Mouse (Mus musculus): ENCODE measurements around the gene Krt8. TPM values are rescaled to one million over a fixed set of nuclear protein-coding genes. Genes with fewer than 3 reads are reported as not detected.

Krt8 gene
- polyA plus RNA-seq, 1 experiment from 2014 or later = 184 TPM

Other genes with a start within 250 kb of the Krt8 start
- gene Krt72, start 218.0 kb downstream of the Krt8 start, polyA plus RNA-seq (2014; fragmentation: Nextera tagmentation; extraction: Ambion mirVana) = not detected in 2 replicates
- gene Krt73, start 202.1 kb downstream of the Krt8 start, polyA plus RNA-seq (2014; fragmentation: Nextera tagmentation; extraction: Ambion mirVana) = not detected in 2 replicates
- gene Krt2, start 186.3 kb downstream of the Krt8 start, polyA plus RNA-seq (2014; fragmentation: Nextera tagmentation; extraction: Ambion mirVana) = not detected in 2 replicates
- 0.93 and 1.8 TPM in 2 replicates for gene Krt1, start 153.7 kb downstream of the Krt8 start, polyA plus RNA-seq (2014; fragmentation: Nextera tagmentation; extraction: Ambion mirVana)
- 0.06 TPM in 1 of 2 replicates, not detected in the other for gene Krt77, start 134.8 kb downstream of the Krt8 start, polyA plus RNA-seq (2014; fragmentation: Nextera tagmentation; extraction: Ambion mirVana)
- gene Krt76, start 111.6 kb downstream of the Krt8 start, polyA plus RNA-seq (2014; fragmentation: Nextera tagmentation; extraction: Ambion mirVana) = not detected in 2 replicates
- gene Krt4, start 79.7 kb downstream of the Krt8 start, polyA plus RNA-seq (2014; fragmentation: Nextera tagmentation; extraction: Ambion mirVana) = 0.11 and 0.38 TPM in 2 replicates
- 0.41 and 0.49 TPM in 2 replicates for gene Krt79, start 64.2 kb downstream of the Krt8 start, polyA plus RNA-seq (2014; fragmentation: Nextera tagmentation; extraction: Ambion mirVana)
- not detected in 2 replicates for gene Krt78, start 50.2 kb downstream of the Krt8 start, polyA plus RNA-seq (2014; fragmentation: Nextera tagmentation; extraction: Ambion mirVana)
- 140 and 164 TPM in 2 replicates for gene Krt18, start 23.7 kb upstream of the Krt8 start, polyA plus RNA-seq (2014; fragmentation: Nextera tagmentation; extraction: Ambion mirVana)
- 85.1 and 139 TPM in 2 replicates for gene Eif4b, start 69.3 kb upstream of the Krt8 start, polyA plus RNA-seq (2014; fragmentation: Nextera tagmentation; extraction: Ambion mirVana)
- gene Tns2, start 95.9 kb upstream of the Krt8 start, polyA plus RNA-seq (2014; fragmentation: Nextera tagmentation; extraction: Ambion mirVana) = 39.1 and 46.6 TPM in 2 replicates
- 9.0 and 11.1 TPM in 2 replicates for gene Spryd3, start 131.8 kb upstream of the Krt8 start, polyA plus RNA-seq (2014; fragmentation: Nextera tagmentation; extraction: Ambion mirVana)
- 24.0 and 27.1 TPM in 2 replicates for gene Igfbp6, start 139.9 kb upstream of the Krt8 start, polyA plus RNA-seq (2014; fragmentation: Nextera tagmentation; extraction: Ambion mirVana)
- 0.11 and 0.28 TPM in 2 replicates for gene Soat2, start 146.0 kb upstream of the Krt8 start, polyA plus RNA-seq (2014; fragmentation: Nextera tagmentation; extraction: Ambion mirVana)
- gene Zfp740, start 198.8 kb upstream of the Krt8 start, polyA plus RNA-seq (2014; fragmentation: Nextera tagmentation; extraction: Ambion mirVana) = 30.1 and 59.9 TPM in 2 replicates
- 50.6 and 68.1 TPM in 2 replicates for gene Csad, start 200.2 kb upstream of the Krt8 start, polyA plus RNA-seq (2014; fragmentation: Nextera tagmentation; extraction: Ambion mirVana)
- 1.1 and 1.7 TPM in 2 replicates for gene Itgb7, start 227.5 kb upstream of the Krt8 start, polyA plus RNA-seq (2014; fragmentation: Nextera tagmentation; extraction: Ambion mirVana)